Mouse (Mus musculus): ENCODE data around the gene Cd320.
"Not testable (repeated sequence)": the region's sequence is repeated elsewhere in the genome, so short reads cannot be mapped to it uniquely, and the experiment has no call there.

Cd320 gene

DNA sequence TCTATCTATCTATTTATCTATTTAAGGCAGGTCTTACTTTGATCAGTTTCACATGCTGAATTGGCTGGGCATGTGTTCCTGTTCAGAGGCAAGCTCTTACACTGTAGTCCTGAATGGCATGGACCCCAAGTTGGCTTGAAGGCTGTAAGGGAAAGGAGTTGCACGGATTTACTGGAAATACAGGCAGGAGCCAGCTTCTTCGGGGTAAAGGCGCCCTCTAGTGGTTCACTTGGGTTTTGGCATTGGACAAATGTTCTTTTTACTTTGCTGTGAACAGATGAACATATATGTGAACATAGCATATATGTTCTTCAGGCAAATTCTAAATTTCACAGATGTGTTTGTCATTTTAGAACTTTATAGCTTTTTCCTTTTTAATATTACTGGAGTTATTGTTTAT lies 16.0 kb upstream of the Cd320 start:
- peak; percentile 68 for DNase-seq

DNA sequence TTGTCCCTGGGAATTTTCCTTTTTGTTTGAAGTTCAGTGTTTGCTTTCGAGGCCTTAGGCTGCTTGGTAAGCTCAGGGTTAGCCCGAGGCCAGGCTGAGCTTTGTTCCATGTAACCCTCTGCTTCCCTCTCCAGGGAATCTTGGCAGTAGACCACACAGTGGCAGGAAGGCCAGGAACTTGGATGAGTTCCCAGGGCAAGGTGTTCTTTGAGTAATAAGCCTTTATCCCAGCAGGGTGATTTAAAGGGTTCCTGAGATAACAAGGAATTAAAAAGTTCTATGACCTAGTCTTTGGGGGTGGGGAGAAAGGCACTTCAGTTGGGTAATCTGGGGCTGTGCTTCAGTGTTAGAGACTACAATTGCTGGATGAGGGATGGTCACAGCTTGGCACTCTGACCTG lies 14.0 kb upstream of the Cd320 start:
- no peak for DNase-seq

DNA sequence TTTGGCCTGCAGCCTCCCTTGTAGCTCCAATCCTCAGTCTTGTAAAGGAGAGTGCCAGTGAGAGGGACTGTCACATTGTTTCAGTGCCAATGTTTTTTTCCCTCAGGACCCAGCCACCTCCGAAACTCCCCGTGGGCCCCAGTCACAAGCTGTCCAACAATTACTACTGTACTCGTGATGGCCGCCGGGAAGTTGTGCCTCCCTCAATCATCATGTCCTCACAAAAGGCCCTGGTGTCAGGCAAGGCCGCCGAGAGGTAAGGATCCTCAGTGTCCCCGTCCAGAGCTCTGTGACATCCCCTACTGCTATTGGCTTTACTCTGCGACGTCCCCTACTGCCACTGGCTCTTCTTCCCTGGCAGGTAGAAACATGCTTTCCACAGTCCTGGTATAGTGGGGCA lies 13.3 kb upstream of the Cd320 start:
- no peak for DNase-seq

DNA sequence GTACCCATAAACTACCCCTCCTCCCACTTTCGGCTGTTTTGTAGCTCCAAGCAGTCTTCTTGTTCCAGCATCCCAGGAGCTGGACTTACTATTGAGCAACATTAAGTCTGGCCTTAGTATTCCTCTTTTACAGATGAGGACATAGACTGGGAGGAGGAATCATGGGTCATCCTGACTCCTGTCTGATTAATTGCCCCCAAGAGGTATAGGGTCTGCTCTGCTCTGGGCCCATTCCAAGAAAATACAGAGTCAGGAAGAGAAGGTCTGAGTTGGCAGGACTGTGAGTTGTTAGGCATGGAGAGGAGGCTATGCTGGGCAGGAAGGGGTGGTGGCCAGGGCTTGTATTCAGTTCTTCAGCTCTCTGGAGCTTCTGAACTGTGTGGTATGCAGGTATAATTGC lies 1.3 kb downstream of the Cd320 start:
- no peak for DNase-seq

DNA sequence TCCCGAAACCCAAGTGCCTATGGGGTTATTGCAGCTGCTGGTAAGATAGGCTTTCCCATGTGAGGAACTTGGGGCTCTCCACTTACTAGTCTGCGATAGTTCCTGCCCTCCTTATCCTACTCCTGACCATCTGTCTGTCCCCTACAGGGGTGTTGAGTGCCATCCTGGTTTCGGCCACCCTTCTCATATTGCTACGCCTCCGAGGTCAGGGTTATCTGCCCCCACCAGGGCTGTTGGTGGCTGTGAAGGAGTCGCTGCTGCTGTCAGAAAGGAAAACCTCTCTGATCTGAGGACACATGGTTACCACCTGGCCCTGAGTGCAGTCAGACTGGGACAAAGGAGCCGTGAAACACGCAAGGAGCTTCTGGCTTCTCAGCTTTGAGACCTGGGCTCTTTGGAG lies 5.2 kb downstream of the Cd320 start:
- no peak for DNase-seq

DNA sequence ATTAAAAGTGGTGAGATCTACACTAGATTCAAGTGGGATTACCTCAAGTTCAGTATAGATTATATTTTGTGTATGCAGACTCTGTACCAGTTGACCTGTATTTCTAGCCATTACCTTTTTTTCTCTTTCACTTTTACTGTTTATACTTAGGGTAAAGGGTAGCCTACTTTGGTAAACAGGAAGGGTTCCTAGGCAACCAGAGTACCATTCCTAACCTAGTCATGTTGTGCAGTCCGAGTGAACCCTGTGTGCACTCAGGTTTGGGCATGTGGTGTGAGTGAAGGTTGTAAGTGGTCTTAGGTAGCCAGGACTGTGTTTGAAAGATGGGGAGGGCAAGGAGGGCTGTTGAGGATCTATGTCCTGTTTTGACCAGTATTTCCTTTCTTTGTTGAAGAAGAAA lies 8.4 kb downstream of the Cd320 start:
- no peak for DNase-seq

DNA sequence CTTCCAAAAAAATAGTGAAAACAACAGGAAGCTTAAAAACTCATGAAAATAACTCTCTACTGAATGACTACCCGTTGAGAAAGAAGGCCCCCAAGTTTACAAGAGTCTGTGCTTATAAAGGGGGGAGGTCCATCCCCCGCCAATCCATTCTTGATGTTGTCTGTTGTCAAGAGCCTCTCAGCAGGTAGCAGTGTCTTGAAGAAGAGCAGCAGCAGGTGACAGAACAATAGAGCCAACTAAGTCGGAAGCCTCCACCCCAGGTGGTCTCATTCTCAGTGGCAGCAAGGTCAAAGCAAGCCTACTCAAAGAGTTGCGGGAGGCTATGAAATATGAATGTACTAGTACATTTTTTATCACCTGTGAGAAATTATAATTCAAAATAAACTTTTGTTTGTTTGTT lies 14.9 kb downstream of the Cd320 start:
- no peak for DNase-seq

DNA sequence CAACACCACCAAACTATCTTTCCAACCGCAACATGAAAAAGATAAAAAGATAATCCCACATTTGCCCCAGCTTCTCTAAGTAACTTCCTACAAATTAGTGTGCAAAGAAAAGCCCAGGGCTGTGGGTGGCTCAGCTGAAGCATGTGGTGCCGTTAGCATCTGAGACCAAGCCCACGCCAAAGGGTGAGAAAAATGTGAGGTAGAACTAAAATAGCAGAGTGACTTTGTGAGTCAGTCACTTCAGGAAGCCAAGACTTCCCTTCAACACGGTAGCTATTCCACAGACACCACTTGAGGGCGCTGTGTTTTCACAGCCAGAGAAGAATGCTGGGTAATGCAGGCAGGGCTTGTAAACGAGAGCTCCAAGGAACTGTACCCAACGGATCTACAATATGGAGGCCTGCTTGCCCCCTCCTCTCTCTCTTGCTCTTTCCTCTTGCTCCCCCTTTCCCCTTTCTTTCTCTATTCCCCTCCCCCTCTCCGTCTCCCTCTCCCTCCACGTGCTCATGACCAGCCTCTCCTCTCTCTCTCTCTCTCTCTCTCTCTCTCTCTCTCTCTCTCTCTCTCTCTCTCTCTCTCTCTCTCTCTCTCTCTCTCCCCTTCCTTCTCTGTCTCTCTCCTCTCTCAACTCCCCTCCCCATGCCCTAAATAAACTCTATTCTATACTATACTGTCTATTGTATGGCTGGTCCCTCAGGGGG lies 22.6 kb downstream of the Cd320 start:
- DNase-seq, result peak; percentile 11

DNA sequence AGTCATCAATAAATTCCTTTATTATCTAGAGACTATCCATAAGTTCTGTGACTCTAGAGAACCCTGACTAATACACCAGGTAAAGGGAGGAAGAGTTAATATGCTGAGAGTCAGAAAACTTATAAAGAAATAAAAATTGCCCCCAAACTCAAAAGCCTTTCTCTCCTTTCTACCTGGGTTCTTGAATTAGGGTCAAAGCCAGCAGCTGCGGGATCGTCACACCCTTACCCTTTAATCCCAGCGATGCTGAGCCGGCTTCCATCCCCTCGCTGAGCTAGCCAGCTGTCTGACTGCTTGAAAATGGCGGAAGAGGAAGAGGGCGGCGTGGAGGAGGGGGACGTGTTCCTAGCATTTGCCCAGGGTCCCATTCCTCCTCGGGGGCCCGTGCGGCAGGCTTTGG lies 30.6 kb downstream of the Cd320 start, which contains the start of gene Gm7029:
Gene Gm7029, plus strand, starts transcription at position 301 of the 400 bp plus-strand sequence.
- not testable (repeated sequence) for DNase-seq

DNA sequence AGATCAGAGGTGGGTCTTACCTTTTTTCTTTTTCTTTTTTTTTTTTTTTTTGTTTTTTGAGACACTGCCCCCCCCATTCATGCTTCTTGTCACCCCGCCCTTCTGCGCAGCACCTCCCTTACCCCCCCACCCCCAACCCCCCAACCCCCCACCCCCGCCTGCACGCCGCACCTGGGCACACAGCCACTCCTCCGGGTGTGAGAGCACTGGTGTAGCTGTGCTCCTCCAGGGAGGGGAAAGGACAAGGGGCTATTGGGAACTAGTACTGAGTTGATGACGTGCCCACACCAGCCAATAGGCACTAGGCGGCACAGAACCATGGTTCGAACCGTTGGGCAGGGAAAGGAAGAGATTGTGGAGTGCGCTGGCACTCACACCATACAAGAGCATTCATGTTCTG lies 31.5 kb downstream of the Cd320 start:
- peak; percentile 10 for DNase-seq

DNA sequence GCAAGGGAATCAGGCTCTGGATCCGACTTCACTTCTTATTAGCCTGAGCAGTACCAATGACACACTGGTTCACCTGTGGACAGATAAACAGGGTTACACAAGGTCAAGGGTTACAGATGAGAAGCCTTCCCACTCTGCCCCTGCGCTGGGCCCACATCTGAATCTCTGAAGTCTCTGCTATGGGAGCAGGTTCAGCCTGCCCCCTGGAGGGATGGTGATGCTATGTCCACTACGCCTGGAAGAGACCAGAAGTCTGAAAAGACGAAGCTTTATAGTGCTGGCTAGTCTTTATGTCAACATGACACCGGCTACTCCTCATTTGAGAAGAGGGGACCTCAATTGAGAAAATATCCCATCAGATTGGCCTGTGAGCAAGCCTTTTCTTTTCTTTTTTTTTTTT lies 32.9 kb downstream of the Cd320 start:
- DNase-seq, result not testable (repeated sequence)

DNA sequence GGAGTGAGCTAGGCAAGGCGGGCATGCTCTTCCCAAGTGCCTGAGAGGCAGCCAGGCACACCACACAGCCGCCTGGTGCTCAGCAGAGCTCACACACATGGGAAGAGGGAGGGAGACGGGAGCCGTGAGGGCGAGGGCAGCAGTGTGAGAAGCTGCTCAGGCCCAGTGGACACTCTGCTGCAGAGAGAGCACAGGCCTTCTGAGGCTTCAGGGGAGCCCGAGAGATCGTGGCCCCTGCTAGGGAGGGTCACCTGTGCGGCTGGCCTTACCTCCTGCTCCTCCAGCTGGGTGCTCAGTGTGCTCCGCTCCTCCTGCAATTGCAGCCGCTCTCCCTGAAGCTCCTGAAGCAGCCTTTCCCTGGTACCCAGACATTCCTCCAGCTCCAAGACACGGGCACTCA lies 41.4 kb downstream of the Cd320 start:
- not testable (repeated sequence) for DNase-seq

DNA sequence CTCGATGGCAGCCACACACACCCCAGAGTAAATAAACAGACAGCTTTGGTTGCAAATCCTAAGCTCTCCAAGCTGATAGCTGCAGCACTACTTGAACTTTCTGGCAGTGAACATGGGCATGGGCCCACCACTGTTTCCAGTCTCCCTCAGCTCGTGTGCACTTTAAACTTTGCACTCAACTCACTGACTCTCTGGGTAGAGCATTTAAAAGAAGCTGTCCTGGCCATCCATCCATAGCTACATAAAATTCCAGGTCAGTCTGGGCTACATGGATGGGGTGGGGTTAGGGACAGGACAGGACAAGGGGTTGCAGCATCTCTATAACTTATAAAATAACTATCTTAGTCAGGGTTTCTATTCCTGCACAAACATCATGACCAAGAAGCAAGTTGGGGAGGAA lies 44.9 kb downstream of the Cd320 start:
- DNase-seq, result not testable (repeated sequence)

DNA sequence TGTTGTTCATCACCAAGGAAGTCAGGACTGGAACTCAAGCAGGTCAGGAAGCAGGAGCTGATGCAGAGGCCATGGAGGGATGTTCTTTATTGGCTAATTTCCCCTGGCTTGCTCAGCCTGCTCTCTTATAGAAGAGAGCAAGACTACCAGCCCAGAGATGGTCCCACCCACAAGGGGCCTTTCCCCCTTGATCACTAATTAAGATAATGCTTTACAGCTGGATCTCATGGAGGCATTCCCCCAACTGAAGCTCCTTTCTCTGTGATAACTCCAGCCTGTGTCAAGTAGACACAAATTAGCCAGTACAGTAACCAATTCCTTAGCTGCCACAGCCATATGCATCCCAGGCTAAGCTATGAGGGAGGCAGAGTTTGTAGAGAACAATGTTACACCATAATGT lies 45.3 kb downstream of the Cd320 start:
- DNase-seq, result not testable (repeated sequence)

DNA sequence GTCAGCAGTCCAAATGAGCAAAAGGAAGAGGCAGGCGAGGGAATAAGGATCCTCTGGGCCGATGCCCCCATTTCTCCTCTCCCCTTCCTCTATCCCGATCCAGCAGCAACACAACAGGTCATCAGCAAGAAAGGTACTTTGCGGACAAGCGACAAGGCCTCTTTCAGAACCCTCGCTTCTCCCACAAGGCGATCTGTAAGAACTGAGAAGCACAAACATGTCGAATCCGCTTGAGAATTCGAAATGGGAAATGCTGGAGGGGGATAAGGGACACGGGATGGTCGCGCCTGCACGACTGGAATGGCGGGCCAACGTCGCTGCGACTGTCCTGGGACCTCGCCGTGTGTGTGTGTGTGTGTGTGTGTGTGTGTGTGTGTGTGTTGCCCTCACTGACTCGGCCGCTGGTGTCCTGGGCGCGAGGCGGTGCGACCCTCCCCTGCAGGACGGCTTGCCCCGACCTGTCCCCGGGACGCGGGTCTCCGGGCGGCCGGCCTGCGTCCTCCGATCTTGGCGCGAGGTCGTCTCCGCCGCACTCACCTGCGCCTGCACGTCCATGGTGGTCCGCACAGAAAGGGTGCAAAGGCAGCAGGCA lies 47.1 kb downstream of the Cd320 start:
- DNase-seq, result not testable (repeated sequence)

DNA sequence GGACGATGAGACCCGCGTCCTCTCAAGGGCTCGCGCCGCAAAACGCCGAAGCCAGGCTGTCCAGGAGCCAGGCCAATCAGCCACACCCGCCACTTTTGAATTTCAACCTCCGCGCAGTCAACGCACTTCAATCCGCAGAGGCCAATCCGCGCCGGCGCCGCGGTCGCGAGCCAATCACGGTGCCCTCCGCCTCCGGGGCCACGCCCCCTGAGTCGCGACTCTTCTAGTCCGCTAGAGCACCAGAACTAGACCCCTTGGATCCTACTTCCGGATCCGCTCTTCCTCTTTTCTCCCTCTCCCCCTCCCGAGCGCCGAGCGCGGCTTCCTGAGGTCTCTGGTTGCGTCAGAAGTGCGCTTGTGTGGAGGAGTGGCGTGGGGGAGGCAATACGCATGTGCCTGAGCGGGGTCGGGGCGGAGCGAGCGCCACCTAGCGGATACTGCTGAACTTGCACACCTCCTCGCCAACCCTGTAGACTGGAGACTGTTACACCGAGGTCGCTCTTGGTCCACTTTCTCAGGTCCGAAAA lies 47.7 kb downstream of the Cd320 start, which contains the start of gene Kifc1:
Gene Kifc1, minus strand, starts transcription at position 129 of the 527 bp plus-strand sequence.
- peak; percentile 100 for DNase-seq

DNA sequence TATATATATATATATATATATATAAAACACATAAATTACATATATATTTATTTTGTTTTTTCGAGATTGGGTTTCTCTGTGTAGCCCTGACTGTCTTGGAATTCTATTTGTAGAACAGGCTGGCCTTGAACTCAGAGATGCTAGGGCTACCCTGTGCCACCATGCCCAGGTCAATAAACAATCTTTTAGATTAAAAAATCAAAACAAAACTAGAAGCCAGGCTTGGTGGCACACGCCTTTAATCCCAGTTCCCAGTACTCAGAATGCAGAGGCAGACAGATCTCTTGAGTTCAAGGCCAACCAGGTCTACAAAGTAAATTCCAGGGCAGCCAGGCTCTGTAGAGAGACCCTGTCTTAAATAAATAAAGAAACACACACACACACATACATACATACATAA lies 48.5 kb downstream of the Cd320 start:
- no peak for DNase-seq

DNA sequence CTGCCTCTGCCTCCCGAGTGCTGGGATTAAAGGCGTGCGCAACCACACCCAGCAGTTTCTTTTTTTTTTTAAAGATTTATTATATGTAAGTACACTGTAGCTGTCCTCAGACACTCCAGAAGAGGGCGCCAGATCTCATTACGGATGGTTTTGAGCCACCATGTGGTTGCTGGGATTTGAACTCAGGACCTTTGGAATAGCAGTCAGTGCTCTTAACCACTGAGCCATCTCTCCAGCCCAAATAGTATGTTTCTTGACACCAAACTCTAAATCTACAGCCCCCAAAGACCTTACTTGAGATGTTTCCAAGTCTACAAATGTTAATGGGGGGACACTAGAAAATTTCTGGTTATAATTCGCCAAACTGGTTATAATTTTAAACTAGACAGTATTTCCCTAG lies 49.0 kb downstream of the Cd320 start:
- not testable (repeated sequence) for DNase-seq

DNA sequence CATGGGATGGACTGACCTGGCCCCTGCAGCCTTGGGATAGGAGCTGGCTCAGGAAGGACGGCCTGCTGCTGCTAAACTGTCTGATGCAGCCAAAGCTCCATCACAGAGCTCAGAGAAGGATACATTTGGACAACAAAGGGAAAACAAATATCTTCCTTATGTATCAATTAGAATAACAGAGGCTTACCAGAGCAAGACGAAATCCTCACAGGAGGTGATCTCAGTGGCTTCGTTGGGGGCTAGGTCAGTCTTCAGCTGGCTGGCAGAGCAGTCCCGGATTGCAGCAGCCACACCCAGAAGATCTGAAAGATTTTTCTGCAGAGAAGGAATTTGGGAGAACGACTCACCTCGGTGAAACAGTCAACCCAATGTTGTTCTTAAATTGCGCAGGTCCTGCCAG lies 49.5 kb downstream of the Cd320 start:
- no peak for DNase-seq

DNA sequence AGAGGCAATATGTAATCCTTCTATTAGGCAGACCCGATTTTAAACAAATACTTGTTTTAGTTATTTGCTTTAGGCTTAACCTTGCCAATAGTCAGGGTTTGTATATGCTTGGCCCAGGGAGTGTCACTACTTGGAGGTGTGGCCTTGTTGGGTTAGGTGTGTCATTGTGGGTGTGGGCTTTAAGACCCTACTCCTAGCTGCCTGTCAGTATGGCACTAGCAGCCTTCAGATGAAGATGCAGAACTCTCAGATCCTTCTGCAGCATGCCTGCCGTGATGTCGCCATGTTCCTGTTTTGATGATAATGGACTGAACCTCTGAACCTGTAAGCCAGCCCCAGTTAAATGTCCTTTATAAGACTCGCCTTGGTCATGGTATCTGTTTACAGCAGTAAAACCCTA lies 50.1 kb downstream of the Cd320 start:
- DNase-seq, result not testable (repeated sequence)

DNA sequence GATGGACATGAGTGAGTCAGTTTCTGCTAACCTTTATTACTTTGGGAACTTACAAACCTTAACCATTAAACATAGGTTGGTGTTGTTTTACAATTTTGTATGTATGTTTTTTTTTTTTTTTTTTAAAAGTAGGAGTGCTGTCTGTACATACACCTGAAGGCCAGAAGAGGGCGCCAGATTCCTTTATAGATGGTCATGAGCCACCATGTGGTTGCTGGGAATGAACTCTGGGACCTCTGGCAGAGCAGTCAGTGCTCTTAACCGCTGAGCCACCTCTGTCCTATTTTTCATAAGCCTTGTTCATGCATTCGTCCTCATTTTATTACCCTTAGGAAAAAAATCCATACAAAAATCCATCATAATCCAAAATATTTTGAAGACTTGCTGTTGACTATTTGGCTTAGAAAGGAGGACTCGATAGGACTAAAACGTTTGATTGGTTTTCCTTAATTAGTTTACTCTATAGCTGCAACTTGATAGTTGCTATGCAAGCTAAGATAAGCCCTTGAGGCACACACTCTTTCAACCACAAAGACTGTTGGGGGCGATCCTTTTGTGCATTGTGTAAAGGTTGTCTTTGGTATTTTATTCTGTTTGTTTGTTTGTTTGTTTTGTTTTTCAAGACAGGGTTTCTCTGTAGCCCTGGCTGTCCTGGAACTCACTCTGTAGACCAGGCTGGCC lies 54.4 kb downstream of the Cd320 start:
- DNase-seq, result no peak

DNA sequence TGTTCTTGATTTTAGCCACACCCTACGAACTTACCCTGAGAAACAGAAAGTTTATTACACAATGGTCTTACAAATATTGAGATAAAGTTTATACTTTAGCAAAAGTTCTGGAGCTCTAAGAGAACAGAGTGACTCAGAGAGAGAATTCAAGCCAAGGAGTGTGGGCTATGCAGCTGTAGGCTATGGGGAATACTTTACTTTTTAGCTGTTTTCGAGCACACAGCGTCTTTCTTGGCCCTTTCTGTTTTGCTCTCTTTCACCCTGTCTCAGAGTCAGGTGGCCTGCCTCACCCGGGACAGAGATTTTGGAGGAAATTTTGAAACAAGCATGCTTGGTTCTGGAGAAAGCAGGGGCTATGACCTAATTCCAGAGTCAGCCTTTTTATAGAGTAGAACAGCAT lies 55.3 kb downstream of the Cd320 start:
- not testable (repeated sequence) for DNase-seq

All from right cerebral cortex, postnatal 4 days (tissue).